Mouse (Mus musculus): ENCODE measurements at regions not wholly inside any gene's neighbourhood (a gene's known extent, or its start where the extent isn't known, plus 50 kb on each side); places are given as distances from the start of the nearest gene placed in this dataset.
"Not testable (repeated sequence)": the region's sequence is repeated elsewhere in the genome, so short reads cannot be mapped to it uniquely, and the experiment has no call there.

- peak; percentile 3 to 22 for DNase-seq (ENCODE audit: low spot score in 2 of 2)
Measured at GRCm38 (mm10) chrX:99732526-99732925, 88.3 kb upstream of the Tmem28 start.

DNA sequence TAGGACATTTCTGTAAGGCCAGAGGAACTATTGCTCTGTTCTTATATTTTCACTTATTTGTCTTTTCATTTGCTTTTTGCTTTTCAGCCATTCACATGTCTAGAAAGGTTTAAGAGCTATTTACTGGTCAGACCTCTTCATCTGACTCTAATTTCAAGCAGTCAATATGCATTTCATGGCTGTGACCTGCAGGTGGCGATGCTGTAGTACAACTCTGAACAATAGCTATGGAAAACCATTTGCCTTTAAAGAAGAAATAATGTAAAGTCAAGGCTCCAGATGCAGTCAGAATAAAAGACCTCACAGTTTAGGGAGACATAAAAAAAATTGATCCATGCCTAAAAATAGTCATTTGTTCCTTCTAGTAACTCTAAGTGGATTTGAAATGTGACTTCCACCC, 95.7 kb upstream of the Tmem28 start:
- DNase-seq (ENCODE audit: low spot score in 2 of 2), result no peak

GRCm38 (mm10) chrX:99695366-99695765, 125.5 kb upstream of the Tmem28 start:
- DNase-seq (ENCODE audit: low spot score in 2 of 2), result no peak

DNA sequence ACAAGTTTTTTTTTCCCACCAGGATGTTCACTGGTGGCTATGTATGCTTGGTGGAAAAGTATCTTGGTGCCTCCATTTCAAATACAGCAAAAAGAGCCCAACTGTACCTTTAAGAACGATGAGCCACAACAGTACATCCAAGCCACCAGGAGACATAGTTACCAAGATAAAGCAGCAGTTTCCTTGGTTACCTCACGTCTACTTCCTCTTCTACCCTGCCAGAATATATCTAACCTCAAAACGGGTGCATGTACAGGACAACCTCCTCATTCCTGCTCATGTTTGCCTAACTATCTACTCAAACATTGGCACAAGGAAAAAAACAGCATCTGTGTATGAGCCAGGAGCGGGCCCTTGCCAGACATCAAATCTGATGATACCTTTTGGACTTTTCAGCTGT, 129.8 kb upstream of the Tmem28 start:
- no peak for DNase-seq (ENCODE audit: low spot score in 2 of 2)

DNA sequence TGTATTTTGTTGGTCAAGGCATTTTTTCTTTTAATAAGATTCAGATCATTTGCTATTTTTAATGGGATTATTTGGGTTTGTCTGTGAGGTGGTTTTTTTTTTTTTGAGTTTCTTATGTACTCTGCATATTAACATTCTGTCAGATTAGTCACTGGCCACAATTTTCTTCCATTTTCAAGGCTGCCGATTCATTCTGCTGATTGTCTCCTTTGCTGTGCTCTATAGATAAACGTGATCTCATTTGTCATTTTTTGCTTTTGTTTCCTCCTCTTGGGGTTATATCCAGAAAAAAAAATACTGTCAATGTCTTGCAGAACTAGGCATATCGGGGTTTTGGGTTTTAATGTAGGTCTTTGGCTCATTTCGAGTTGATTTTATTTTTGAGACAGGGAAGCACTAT, 131.1 kb upstream of the Tmem28 start:
- no peak for DNase-seq (ENCODE audit: low spot score in 2 of 2)

GRCm38 (mm10) chrX:99682491-99682890, 138.3 kb upstream of the Tmem28 start:
- not testable (repeated sequence) for DNase-seq (ENCODE audit: low spot score in 2 of 2)

- no peak for DNase-seq (ENCODE audit: low spot score in 2 of 2)
Measured at GRCm38 (mm10) chrX:99667596-99667995, 153.2 kb upstream of the Tmem28 start.

- no peak for DNase-seq (ENCODE audit: low spot score in 2 of 2)
Measured at GRCm38 (mm10) chrX:99662566-99662965, 158.3 kb upstream of the Tmem28 start.

- DNase-seq (ENCODE audit: low spot score in 2 of 2), result no peak
Measured at GRCm38 (mm10) chrX:99659496-99660140, 161.2 kb upstream of the Tmem28 start.

DNA sequence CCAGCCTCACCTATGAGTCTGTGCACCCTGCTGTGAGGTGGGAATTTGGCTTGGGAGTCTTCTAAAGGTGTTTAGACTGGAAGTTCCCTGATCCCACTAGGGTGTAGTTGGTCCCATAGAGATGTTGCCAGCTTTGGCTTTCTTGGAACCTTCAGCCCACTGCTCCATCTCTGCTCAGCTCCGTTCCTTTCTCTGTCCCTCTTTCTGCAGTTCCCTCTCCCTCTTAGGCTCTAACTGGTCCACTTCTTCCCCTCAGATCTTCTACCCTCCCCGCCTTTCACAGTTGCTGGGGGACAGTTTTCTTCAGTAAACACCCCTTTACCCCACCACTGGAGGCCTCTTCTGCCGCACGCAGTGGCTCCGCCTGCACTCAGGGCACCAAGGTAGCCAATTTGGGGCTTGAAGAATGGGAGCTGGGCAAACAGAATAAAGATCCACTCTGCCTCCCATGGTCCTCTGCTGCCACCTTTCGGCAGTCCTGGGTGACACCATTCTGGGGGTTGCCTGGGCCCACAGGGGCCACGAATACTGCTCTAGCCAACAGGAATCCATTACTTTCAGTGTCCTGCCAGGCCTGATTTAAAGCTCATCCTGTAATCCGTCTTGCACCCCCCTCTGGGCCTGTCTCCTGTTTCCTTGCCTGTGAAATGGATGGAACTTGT, 162.9 kb upstream of the Tmem28 start:
- peak in 1 of 2 experiments; percentile 7 for DNase-seq (ENCODE audit: low spot score in 2 of 2)

DNA sequence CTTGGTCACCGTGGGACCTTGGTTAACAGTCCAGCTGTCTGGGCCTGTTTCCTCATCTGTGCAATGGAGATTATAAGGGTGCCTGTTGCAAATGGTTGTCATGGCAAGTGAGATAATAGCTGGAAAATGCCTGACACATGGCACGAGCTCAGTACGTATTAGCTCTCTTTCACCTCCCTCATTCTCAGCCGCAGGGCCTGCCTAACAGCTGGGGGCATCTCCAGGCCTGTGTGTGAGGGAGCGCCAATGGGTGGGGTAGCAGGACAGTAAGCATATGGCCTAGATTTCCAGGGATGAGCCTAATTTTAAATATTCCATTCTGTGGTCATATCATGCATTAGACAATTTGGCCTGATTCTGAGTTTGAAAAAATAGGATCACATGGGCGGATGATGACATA, 163.8 kb upstream of the Tmem28 start:
- DNase-seq (ENCODE audit: low spot score in 2 of 2), result no peak

GRCm38 (mm10) chrX:99632211-99632775, 161.2 kb upstream of the Pja1 start:
- DNase-seq (ENCODE audit: low spot score in 2 of 2), result no peak

DNA sequence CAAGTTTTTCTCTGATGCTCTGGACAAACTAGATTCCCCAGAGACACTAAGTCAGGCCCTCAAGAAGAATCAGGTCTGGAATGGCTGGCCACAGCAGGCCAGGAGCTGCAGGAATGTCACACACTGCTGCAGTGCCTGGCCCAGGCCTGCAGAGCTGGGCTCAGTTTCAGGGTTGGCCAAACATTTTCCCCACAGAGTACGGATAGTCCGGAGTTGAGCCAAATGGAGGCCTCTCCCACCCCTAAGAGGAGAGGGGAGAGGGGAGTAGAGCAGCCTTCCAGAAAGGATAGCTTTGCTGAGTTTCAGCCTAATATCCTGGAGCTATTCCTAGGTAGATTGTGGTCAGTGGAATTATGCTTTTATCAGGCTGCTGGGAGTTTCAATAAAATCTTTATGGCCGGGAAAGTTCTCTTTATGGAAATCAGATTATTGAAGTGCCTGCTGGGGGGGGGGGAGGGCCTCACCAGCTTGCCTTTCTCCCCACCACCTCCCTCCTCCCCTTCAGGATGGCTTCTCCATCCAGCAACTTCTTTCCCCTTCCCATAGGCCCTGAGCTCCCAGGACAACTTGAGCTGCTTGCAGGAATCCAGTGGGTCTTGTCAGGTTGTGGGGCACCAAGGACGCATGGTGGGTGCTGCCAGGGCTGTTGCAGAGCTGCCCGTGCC, 153.6 kb upstream of the Pja1 start:
- no peak for DNase-seq (ENCODE audit: low spot score in 2 of 2)

DNA sequence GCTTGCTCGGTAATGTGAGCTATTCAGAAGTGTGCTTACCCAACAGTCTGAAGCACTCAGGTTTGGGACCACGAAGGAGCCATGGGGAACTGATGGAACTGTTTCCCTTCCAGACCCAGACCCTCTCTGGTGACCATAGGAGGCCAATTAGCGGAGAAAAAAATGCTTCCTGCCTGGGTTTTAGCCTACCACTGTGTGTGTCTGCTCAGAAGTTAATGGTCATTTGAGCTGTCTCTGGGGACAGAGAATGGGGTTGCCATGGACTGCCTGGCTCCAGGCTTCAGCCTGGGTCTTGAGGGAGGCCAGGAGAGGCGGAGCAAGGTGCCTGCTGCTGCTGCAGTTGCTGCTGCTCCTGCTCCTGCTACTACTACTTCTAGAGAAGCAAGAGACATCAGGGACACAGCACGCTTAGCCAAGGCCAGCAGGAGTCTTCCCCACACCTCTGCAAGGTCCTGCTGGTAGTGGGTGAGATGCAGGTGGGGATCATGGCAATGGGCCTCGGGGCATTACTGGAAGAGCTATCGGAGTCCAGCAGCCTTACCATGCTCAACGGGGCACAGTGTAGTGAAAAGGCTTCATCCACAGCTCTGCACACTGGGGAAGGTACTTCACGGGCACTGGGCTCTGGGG, 141.2 kb upstream of the Pja1 start:
- no peak for DNase-seq (ENCODE audit: low spot score in 2 of 2)

- DNase-seq (ENCODE audit: low spot score in 2 of 2), result no peak
Measured at GRCm38 (mm10) chrX:99610096-99610495, 139.0 kb upstream of the Pja1 start.

GRCm38 (mm10) chrX:99609591-99609990, 138.5 kb upstream of the Pja1 start:
- DNase-seq (ENCODE audit: low spot score in 2 of 2), result no peak

DNA sequence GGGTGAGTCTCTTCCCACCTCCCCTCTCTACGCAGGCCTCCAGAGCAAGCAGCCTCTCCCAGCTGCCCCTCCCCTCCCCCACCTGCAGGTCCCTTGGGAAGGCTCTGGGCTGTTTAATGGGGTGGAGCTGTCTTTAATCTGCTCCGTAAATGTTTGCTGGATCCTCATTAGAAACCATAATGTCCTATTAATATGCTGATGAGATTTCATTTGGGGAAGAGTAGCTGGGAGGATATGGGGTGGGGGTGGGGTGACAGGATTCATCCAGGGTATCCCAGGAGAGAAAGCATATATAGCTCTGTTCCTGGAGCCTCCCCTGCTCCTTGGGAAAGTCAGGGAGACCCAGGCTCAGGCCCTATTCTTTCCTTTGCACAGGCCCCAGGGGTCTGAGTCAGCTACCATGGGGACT, 137.2 kb upstream of the Pja1 start:
- no peak for DNase-seq (ENCODE audit: low spot score in 2 of 2)

- no peak for DNase-seq (ENCODE audit: low spot score in 2 of 2)
Measured at GRCm38 (mm10) chrX:99605084-99605824, 134.2 kb upstream of the Pja1 start.

- DNase-seq (ENCODE audit: low spot score in 2 of 2), result no peak
Measured at GRCm38 (mm10) chrX:99603714-99604113, 132.6 kb upstream of the Pja1 start.

GRCm38 (mm10) chrX:99602268-99602885, 131.3 kb upstream of the Pja1 start:
- DNase-seq (ENCODE audit: low spot score in 2 of 2), result no peak

- DNase-seq (ENCODE audit: low spot score in 2 of 2), result no peak
Measured at GRCm38 (mm10) chrX:99595493-99595892, 124.4 kb upstream of the Pja1 start.

All from gastrocnemius, adult 8-10 months (tissue).